ENCODE assay signal across 19 mouse cellular contexts in genomic region chr6:89245506-89245905, GRCm38 (mm10).
A peak's percentile ranks its signal among the peaks of the same experiment; 100 is the strongest.
DNase-seq lines count a peak whose midpoint lies in the region; TF ChIP-seq lines count a peak whose summit lies in the region.
"Had no signal": no experiment of that assay in that cellular context is flagged by ENCODE, and none has a peak within 500 bp of the region (broad histone marks: within the 10 kb centered on the region; RNA-seq: fewer than 3 reads in every experiment).

No protein-coding gene starts in this region.

- 72% methylated on average over 8 of the region's 8 CpGs for WGBS in limb, embryonic 10.5 days

- intact Hi-C loops in gastrocnemius, postnatal 14 days (cut with DNase I; ENCODE audit: low total_unique reads), result no loop called here

- peaks cover 12% of the 10 kb centered on the region; the same call in 1 of the 2 replicates for H3K4me1 ChIP-seq in E14TG2a.4 (replicated peaks; ENCODE audit: low read depth, low read length)
- H3K4me1 ChIP-seq in limb, embryonic 10.5 days, result peaks cover 5% of the 10 kb centered on the region
- H3K4me1 ChIP-seq: heart, embryonic 13.5 days had no signal

- H3K36me3 ChIP-seq in E14TG2a.4 (ENCODE audit: insufficient read depth, low read length), result no peaks in the 10 kb centered on the region
- H3K36me3 ChIP-seq in limb, embryonic 10.5 days, result no peaks in the 10 kb centered on the region
- H3K36me3 ChIP-seq: forebrain, embryonic 12.5 days; heart, embryonic 13.5 days had no signal

- no peaks in the 10 kb centered on the region for H3K9me3 ChIP-seq in E14TG2a.4 (ENCODE audit: low read length)
- H3K9me3 ChIP-seq in limb, embryonic 10.5 days (replicated peaks), result no peaks in the 10 kb centered on the region
- H3K9me3 ChIP-seq: forebrain, embryonic 12.5 days; heart, embryonic 13.5 days had no signal

- H3K27ac ChIP-seq in limb, embryonic 10.5 days, result no peak overlapping the region
- H3K27ac ChIP-seq: forebrain, embryonic 12.5 days; gastrocnemius, adult 2 months; heart, embryonic 13.5 days had no signal

- TF ChIP-seq CTCF in E14TG2a.4 (conservative IDR thresholded peaks at IDR 0.05; ENCODE audit: low read length), result peak; percentile 12; the same call in 1 of the 2 replicates

- peaks cover 17% of the 10 kb centered on the region for H3K27me3 ChIP-seq in E14TG2a.4 (ENCODE audit: insufficient read depth, low read length)
- H3K27me3 ChIP-seq in limb, embryonic 10.5 days (ENCODE audit: low read depth, poor library complexity, severe bottlenecking), result no peaks in the 10 kb centered on the region
- H3K27me3 ChIP-seq: forebrain, embryonic 12.5 days had no signal

- DNase-seq in gastrocnemius, postnatal 25 days, result peak; percentile 2
- DNase-seq in gastrocnemius, postnatal 14 days, result no peak
- DNase-seq in layer of hippocampus, postnatal 25 days (ENCODE audit: extremely low spot score in 1 of 2, low spot score in 1 of 2), result peak; percentile 1 to 4
- no peak for DNase-seq in layer of hippocampus, adult 11-12 months (ENCODE audit: low spot score)
- DNase-seq in limb, embryonic 10.5 days (ENCODE audit: low spot score), result peak; percentile 23
- no peak for DNase-seq in right cerebral cortex, postnatal 14 days
- no peak for DNase-seq in lung, adult 18-20 months
- DNase-seq: adrenal gland, postnatal 14 days; cerebellum, adult 18-20 months; cerebellum, postnatal 36 days; gastrocnemius, adult 2 months; heart, adult 18-20 months; heart, postnatal 36 days; kidney, postnatal 36 days; lung, postnatal 10 days; thymus, postnatal 36 days had no signal

- H3K4me3 ChIP-seq in E14TG2a.4 (replicated peaks; ENCODE audit: low read length), result no peak overlapping the region
- no peak overlapping the region for H3K4me3 ChIP-seq in limb, embryonic 10.5 days
- H3K4me3 ChIP-seq: forebrain, embryonic 12.5 days; gastrocnemius, adult 2 months; heart, embryonic 13.5 days had no signal

Comparison
In these comparisons a context has a peak if more than half of its experiments do, and no peak if none do; other contexts are left out.
1. DNase-seq: peak in gastrocnemius, postnatal 25 days (single experiment), layer of hippocampus, postnatal 25 days (2 of 2) and limb, embryonic 10.5 days (single experiment); none in gastrocnemius, postnatal 14 days (single experiment), layer of hippocampus, adult 11-12 months (single experiment), right cerebral cortex, postnatal 14 days (single experiment) and lung, adult 18-20 months (0 of 2).